Mouse (Mus musculus): ENCODE results near the gene Col4a2.

Gene Col4a2

GRCm38 (mm10) chr8:11312349-11313175 lies at the start of gene Col4a2, which contains the start of gene Col4a1:
Gene Col4a2, plus strand, starts transcription at chr8:11312805.
Gene Col4a1, minus strand, starts transcription at chr8:11312826.
- in situ Hi-C loops (cut with MboI; ENCODE audit: unreplicated experiment in 2 of 2): no loop called here

GRCm38 (mm10) chr8:11263848-11264247 lies 48.8 kb upstream of the Col4a2 start:
- in situ Hi-C loops (cut with MboI; ENCODE audit: unreplicated experiment in 2 of 2): loop anchor here in 1 of 2 experiments (25.0 kb wide), 2 partner anchors 323 to 448 kb away; partner anchors contain the start of gene 1700016D06Rik

GRCm38 (mm10) chr8:11265971-11266370 lies 46.6 kb upstream of the Col4a2 start:
- in situ Hi-C loops (cut with MboI; ENCODE audit: unreplicated experiment in 2 of 2): loop anchor here in 1 of 2 experiments (25.0 kb wide), 2 partner anchors 321 to 446 kb away; partner anchors contain the start of gene 1700016D06Rik

- in situ Hi-C loops (cut with MboI; ENCODE audit: unreplicated experiment in 2 of 2): loop anchor here in 1 of 2 experiments (25.0 kb wide), 2 partner anchors 321 to 446 kb away; partner anchors contain the start of gene 1700016D06Rik
Observed at GRCm38 (mm10) chr8:11266471-11266870, 46.1 kb upstream of the Col4a2 start.

- in situ Hi-C loops (cut with MboI; ENCODE audit: unreplicated experiment in 2 of 2): loop anchor here in 1 of 2 experiments (25.0 kb wide), 2 partner anchors 319 to 444 kb away; partner anchors contain the start of gene 1700016D06Rik
Observed at GRCm38 (mm10) chr8:11268753-11269152, 43.9 kb upstream of the Col4a2 start.

- in situ Hi-C loops (cut with MboI; ENCODE audit: unreplicated experiment in 2 of 2): loop anchor here in 1 of 2 experiments (25.0 kb wide), 2 partner anchors 316 to 441 kb away; partner anchors contain the start of gene 1700016D06Rik
Observed at GRCm38 (mm10) chr8:11270826-11271225, 41.8 kb upstream of the Col4a2 start.

- in situ Hi-C loops (cut with MboI; ENCODE audit: unreplicated experiment in 2 of 2): loop anchor here in 1 of 2 experiments (25.0 kb wide), 2 partner anchors 315 to 440 kb away; partner anchors contain the start of gene 1700016D06Rik
Observed at GRCm38 (mm10) chr8:11272205-11272604, 40.4 kb upstream of the Col4a2 start.

- in situ Hi-C loops (cut with MboI; ENCODE audit: unreplicated experiment in 2 of 2): loop anchor here in 1 of 2 experiments (25.0 kb wide), 2 partner anchors 314 to 439 kb away; partner anchors contain the start of gene 1700016D06Rik
Observed at GRCm38 (mm10) chr8:11273506-11274158, 39.0 kb upstream of the Col4a2 start.

- in situ Hi-C loops (cut with MboI; ENCODE audit: unreplicated experiment in 2 of 2): loop anchor here in 1 of 2 experiments (25.0 kb wide), 2 partner anchors 313 to 438 kb away; partner anchors contain the start of gene 1700016D06Rik
Observed at GRCm38 (mm10) chr8:11274415-11274814, 38.2 kb upstream of the Col4a2 start.

- in situ Hi-C loops (cut with MboI; ENCODE audit: unreplicated experiment in 2 of 2): no loop called here
Observed at GRCm38 (mm10) chr8:11276286-11276685, 36.3 kb upstream of the Col4a2 start.

- in situ Hi-C loops (cut with MboI; ENCODE audit: unreplicated experiment in 2 of 2): no loop called here
Observed at GRCm38 (mm10) chr8:11277602-11278051, 35.0 kb upstream of the Col4a2 start.

- in situ Hi-C loops (cut with MboI; ENCODE audit: unreplicated experiment in 2 of 2): no loop called here
Observed at GRCm38 (mm10) chr8:11278101-11278611, 34.4 kb upstream of the Col4a2 start.

- in situ Hi-C loops (cut with MboI; ENCODE audit: unreplicated experiment in 2 of 2): no loop called here
Observed at GRCm38 (mm10) chr8:11279296-11279826, 33.2 kb upstream of the Col4a2 start.

GRCm38 (mm10) chr8:11280721-11281268 lies 31.8 kb upstream of the Col4a2 start:
- in situ Hi-C loops (cut with MboI; ENCODE audit: unreplicated experiment in 2 of 2): no loop called here

- in situ Hi-C loops (cut with MboI; ENCODE audit: unreplicated experiment in 2 of 2): no loop called here
Observed at GRCm38 (mm10) chr8:11282139-11282538, 30.5 kb upstream of the Col4a2 start.

- in situ Hi-C loops (cut with MboI; ENCODE audit: unreplicated experiment in 2 of 2): no loop called here
Observed at GRCm38 (mm10) chr8:11282696-11283095, 29.9 kb upstream of the Col4a2 start.

GRCm38 (mm10) chr8:11283217-11283616 lies 29.4 kb upstream of the Col4a2 start:
- in situ Hi-C loops (cut with MboI; ENCODE audit: unreplicated experiment in 2 of 2): no loop called here

- in situ Hi-C loops (cut with MboI; ENCODE audit: unreplicated experiment in 2 of 2): no loop called here
Observed at GRCm38 (mm10) chr8:11285437-11285836, 27.2 kb upstream of the Col4a2 start.

- in situ Hi-C loops (cut with MboI; ENCODE audit: unreplicated experiment in 2 of 2): no loop called here
Observed at GRCm38 (mm10) chr8:11287139-11287538, 25.5 kb upstream of the Col4a2 start.

- in situ Hi-C loops (cut with MboI; ENCODE audit: unreplicated experiment in 2 of 2): no loop called here
Observed at GRCm38 (mm10) chr8:11288286-11288685, 24.3 kb upstream of the Col4a2 start.

Data from v-Abl transformed pro-B cells (cell line).